Mouse (Mus musculus) C2C12 (cell line): ENCODE measurements around the gene Tmc6.
"Not testable (repeated sequence)": the region's sequence is repeated elsewhere in the genome, so short reads cannot be mapped to it uniquely, and the experiment has no call there.

Experiments
- CEBPB ChIP-seq: IDR thresholded peaks from one replicate; pipeline ENCODE4 v1.6.1; 2011; ENCODE audit warnings: low read depth, mild to moderate bottlenecking, control low read depth, moderate library complexity
- CTCF ChIP-seq: IDR thresholded peaks from one replicate; pipeline ENCODE4 v1.5.1; 2011; ENCODE audit not compliant: control insufficient read depth, insufficient read depth, insufficient read length
- MAX ChIP-seq: IDR thresholded peaks from one replicate; pipeline ENCODE4 v1.6.1; 2011; ENCODE audit warnings: mild to moderate bottlenecking, control low read depth
- MYOG ChIP-seq: IDR thresholded peaks from one replicate; pipeline ENCODE4 v1.6.1; 2011; ENCODE audit not compliant: control insufficient read depth, insufficient read length; ENCODE audit errors: extremely low read depth

GRCm38 (mm10) chr11:117815850-117816249 is 33.9 kb upstream of the Tmc6 start:
- not testable (repeated sequence) for TF ChIP-seq CTCF, MYOG, MAX, CEBPB
